Mouse (Mus musculus): ENCODE data around the gene Nr5a2. TPM values are rescaled to one million over a fixed set of nuclear protein-coding genes. Genes with fewer than 3 reads are reported as not detected.

Gene Nr5a2
- polyA plus RNA-seq, 1 experiment: not detected

GRCm38 (mm10) chr1:136951155-136951650 is 9.0 kb downstream of the Nr5a2 start:
- Histone ChIP-seq H3K27me3 (ENCODE audit: control insufficient read depth, insufficient read depth, insufficient read length) (peaks cover 68% of the 10 kb centered on the region), H3K4me2 (ENCODE audit: low read depth) (no peak overlapping the region), H3K4me3 (no peak overlapping the region), H3ac (ENCODE audit: control insufficient read depth, insufficient read length) (no peak overlapping the region), H3K36me3 (ENCODE audit: control insufficient read depth, insufficient read depth) (no peaks in the 10 kb centered on the region), H3K79me2 (ENCODE audit: control insufficient read depth, insufficient read depth) (no peaks in the 10 kb centered on the region)
- TF ChIP-seq POLR2AphosphoS2 (IDR thresholded peaks at IDR 0.05; ENCODE audit: insufficient read length, low read depth) (no peak), MYOG (IDR thresholded peaks at IDR 0.05; ENCODE audit: control insufficient read depth in 1 of 3, insufficient read depth in 1 of 3, insufficient read length in 2 of 3, low read depth in 2 of 3) (no peak), CEBPB (IDR thresholded peaks at IDR 0.05; ENCODE audit: insufficient read depth, poor library complexity, severe bottlenecking) (no peak), POLR2A (IDR thresholded peaks at IDR 0.05; ENCODE audit: insufficient read length, low read depth) (no peak), MYOD1 (IDR thresholded peaks at IDR 0.05; ENCODE audit: control insufficient read depth in 1 of 3, insufficient read length in 2 of 3, low read depth in 2 of 3) (no peak), E2F4 (IDR thresholded peaks at IDR 0.05; ENCODE audit: insufficient read depth) (no peak), USF1 (IDR thresholded peaks at IDR 0.05; ENCODE audit: low read depth) (no peak), REST (IDR thresholded peaks at IDR 0.05; ENCODE audit: insufficient read depth, insufficient read length) (no peak), SRF (IDR thresholded peaks at IDR 0.05; ENCODE audit: control insufficient read depth, insufficient read length, low read depth) (no peak), TCF12 (IDR thresholded peaks at IDR 0.05; ENCODE audit: insufficient read depth, poor library complexity, severe bottlenecking) (no peak), MAX (IDR thresholded peaks at IDR 0.05; ENCODE audit: low read depth) (no peak), TCF3 (IDR thresholded peaks at IDR 0.05; ENCODE audit: insufficient read length, low read depth) (no peak)

DNA sequence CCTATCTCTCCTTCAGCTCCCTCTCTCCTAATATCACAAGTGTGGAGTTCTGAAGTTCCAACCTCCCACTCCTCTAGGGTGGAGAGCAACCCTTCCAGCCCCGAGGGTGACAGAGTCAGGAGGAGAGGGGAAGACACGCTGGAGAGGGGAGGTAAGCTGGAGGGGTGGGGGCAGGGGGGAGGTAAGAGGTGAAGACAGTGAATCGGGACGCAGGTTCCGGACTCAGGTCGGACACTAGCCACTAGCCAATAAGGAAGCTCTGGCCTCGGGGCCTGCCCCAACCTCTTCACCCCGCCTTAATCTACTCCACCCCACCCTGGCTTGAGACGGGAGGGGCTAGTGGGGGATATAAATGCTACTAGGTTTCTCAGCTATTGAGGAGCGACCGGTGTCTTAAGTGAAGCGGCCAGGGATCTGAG is 10.9 kb downstream of the Nr5a2 start:
- Histone ChIP-seq H3K4me2 (ENCODE audit: low read depth) (no peak overlapping the region), H3ac (ENCODE audit: control insufficient read depth, insufficient read length) (no peak overlapping the region), H3K79me2 (ENCODE audit: control insufficient read depth, insufficient read depth) (no peaks in the 10 kb centered on the region), H3K27me3 (ENCODE audit: control insufficient read depth, insufficient read depth, insufficient read length) (peaks cover 62% of the 10 kb centered on the region), H3K36me3 (ENCODE audit: control insufficient read depth, insufficient read depth) (no peaks in the 10 kb centered on the region), H3K4me3 (no peak overlapping the region)
- no peak for TF ChIP-seq SRF (IDR thresholded peaks at IDR 0.05; ENCODE audit: control insufficient read depth, insufficient read length, low read depth)
- no peak for TF ChIP-seq E2F4 (IDR thresholded peaks at IDR 0.05; ENCODE audit: insufficient read depth)
- no peak for TF ChIP-seq MYOD1 (IDR thresholded peaks at IDR 0.05; ENCODE audit: control insufficient read depth in 1 of 3, insufficient read length in 2 of 3, low read depth in 2 of 3)
- TF ChIP-seq POLR2A (IDR thresholded peaks at IDR 0.05; ENCODE audit: insufficient read length, low read depth): no peak
- no peak for TF ChIP-seq REST (IDR thresholded peaks at IDR 0.05; ENCODE audit: insufficient read depth, insufficient read length)
- no peak for TF ChIP-seq TCF12 (IDR thresholded peaks at IDR 0.05; ENCODE audit: insufficient read depth, poor library complexity, severe bottlenecking)
- no peak for TF ChIP-seq USF1 (IDR thresholded peaks at IDR 0.05; ENCODE audit: low read depth)

- TF ChIP-seq REST (IDR thresholded peaks at IDR 0.05; ENCODE audit: insufficient read depth, insufficient read length) (no peak), POLR2AphosphoS2 (IDR thresholded peaks at IDR 0.05; ENCODE audit: insufficient read length, low read depth) (no peak), MYOD1 (IDR thresholded peaks at IDR 0.05; ENCODE audit: control insufficient read depth in 1 of 3, insufficient read length in 2 of 3, low read depth in 2 of 3) (no peak), USF1 (IDR thresholded peaks at IDR 0.05; ENCODE audit: low read depth) (no peak), MAX (IDR thresholded peaks at IDR 0.05; ENCODE audit: low read depth) (no peak), CEBPB (IDR thresholded peaks at IDR 0.05; ENCODE audit: insufficient read depth, poor library complexity, severe bottlenecking) (no peak), TCF12 (IDR thresholded peaks at IDR 0.05; ENCODE audit: insufficient read depth, poor library complexity, severe bottlenecking) (no peak), E2F4 (IDR thresholded peaks at IDR 0.05; ENCODE audit: insufficient read depth) (no peak), SRF (IDR thresholded peaks at IDR 0.05; ENCODE audit: control insufficient read depth, insufficient read length, low read depth) (no peak), TCF3 (IDR thresholded peaks at IDR 0.05; ENCODE audit: insufficient read length, low read depth) (no peak), MYOG (IDR thresholded peaks at IDR 0.05; ENCODE audit: control insufficient read depth in 1 of 3, insufficient read depth in 1 of 3, insufficient read length in 2 of 3, low read depth in 2 of 3) (no peak), POLR2A (IDR thresholded peaks at IDR 0.05; ENCODE audit: insufficient read length, low read depth) (no peak)
- Histone ChIP-seq H3K27me3 (ENCODE audit: control insufficient read depth, insufficient read depth, insufficient read length) (peaks cover 62% of the 10 kb centered on the region), H3ac (ENCODE audit: control insufficient read depth, insufficient read length) (no peak overlapping the region), H3K79me2 (ENCODE audit: control insufficient read depth, insufficient read depth) (no peaks in the 10 kb centered on the region), H3K4me2 (ENCODE audit: low read depth) (no peak overlapping the region), H3K36me3 (ENCODE audit: control insufficient read depth, insufficient read depth) (no peaks in the 10 kb centered on the region), H3K4me3 (no peak overlapping the region)
Observed at GRCm38 (mm10) chr1:136948511-136949275, 11.6 kb downstream of the Nr5a2 start.

DNA sequence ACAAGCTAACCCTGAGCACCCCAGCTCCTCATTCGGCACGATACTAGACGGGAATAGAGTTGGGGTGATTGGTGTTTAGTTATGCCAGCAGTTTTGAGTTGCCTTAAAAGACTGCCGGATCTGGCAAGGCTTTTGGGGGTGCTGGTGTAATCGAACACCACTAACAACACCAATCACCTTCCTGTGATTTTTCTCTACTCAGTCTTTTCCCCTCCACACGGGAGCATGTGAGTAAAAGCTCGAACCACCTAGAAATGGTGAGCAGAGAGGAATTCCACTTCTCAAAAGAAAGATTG is 12.2 kb downstream of the Nr5a2 start:
- no peak for TF ChIP-seq MAX (IDR thresholded peaks at IDR 0.05; ENCODE audit: low read depth)
- TF ChIP-seq CEBPB (IDR thresholded peaks at IDR 0.05; ENCODE audit: insufficient read depth, poor library complexity, severe bottlenecking): no peak
- no peak for TF ChIP-seq POLR2A (IDR thresholded peaks at IDR 0.05; ENCODE audit: insufficient read length, low read depth)
- TF ChIP-seq SRF (IDR thresholded peaks at IDR 0.05; ENCODE audit: control insufficient read depth, insufficient read length, low read depth): no peak
- TF ChIP-seq MYOD1 (IDR thresholded peaks at IDR 0.05; ENCODE audit: control insufficient read depth in 1 of 3, insufficient read length in 2 of 3, low read depth in 2 of 3): no peak
- no peak for TF ChIP-seq MYOG (IDR thresholded peaks at IDR 0.05; ENCODE audit: control insufficient read depth in 1 of 3, insufficient read depth in 1 of 3, insufficient read length in 2 of 3, low read depth in 2 of 3)
- TF ChIP-seq POLR2AphosphoS2 (IDR thresholded peaks at IDR 0.05; ENCODE audit: insufficient read length, low read depth): no peak
- no peak for TF ChIP-seq TCF12 (IDR thresholded peaks at IDR 0.05; ENCODE audit: insufficient read depth, poor library complexity, severe bottlenecking)
- TF ChIP-seq E2F4 (IDR thresholded peaks at IDR 0.05; ENCODE audit: insufficient read depth): no peak
- TF ChIP-seq REST (IDR thresholded peaks at IDR 0.05; ENCODE audit: insufficient read depth, insufficient read length): no peak
- no peak for TF ChIP-seq TCF3 (IDR thresholded peaks at IDR 0.05; ENCODE audit: insufficient read length, low read depth)
- TF ChIP-seq USF1 (IDR thresholded peaks at IDR 0.05; ENCODE audit: low read depth): no peak

More for the DNA sequence above, 12.2 kb downstream of the Nr5a2 start:
- Histone ChIP-seq H3K79me2 (ENCODE audit: control insufficient read depth, insufficient read depth) (no peaks in the 10 kb centered on the region), H3K4me2 (ENCODE audit: low read depth) (no peak overlapping the region), H3K4me3 (no peak overlapping the region), H3K36me3 (ENCODE audit: control insufficient read depth, insufficient read depth) (no peaks in the 10 kb centered on the region), H3K27me3 (ENCODE audit: control insufficient read depth, insufficient read depth, insufficient read length) (peaks cover 60% of the 10 kb centered on the region), H3ac (ENCODE audit: control insufficient read depth, insufficient read length) (no peak overlapping the region)

Measured in myocyte (in vitro differentiated cells).